Mouse (Mus musculus): ENCODE results near the gene 4931406P16Rik.

- no peak for TF ChIP-seq POLR2A (IDR thresholded peaks at IDR 0.05; ENCODE audit: extremely low read depth, insufficient read depth, low read length)
- no peak for TF ChIP-seq CTCF (IDR thresholded peaks at IDR 0.05; ENCODE audit: extremely low read depth, insufficient read depth, low read length)
These were observed 36.8 kb upstream of the 4931406P16Rik start for GRCm38 (mm10) chr7:34350166-34350565.
